Mouse (Mus musculus) forebrain, postnatal 0 days (tissue): ENCODE measurements around the gene Grid2. TPM values are rescaled to one million over a fixed set of nuclear protein-coding genes. Genes with fewer than 3 reads are reported as not detected.
A peak's percentile ranks its signal among the peaks of the same experiment; 100 is the strongest.

ENCODE experiments used
- ATAC-seq: fragments of 200-750 bp; cut with Nextera tagmentation; 2 replicates; pipeline ENCODE4 v1.8.0; 2017; ENCODE audit warnings: mild to moderate bottlenecking, moderate library complexity
- DNase-seq: peaks from one replicate; pipeline ENCODE4 v3.0.0-alpha.2; 2015
- H3K27ac ChIP-seq: fragments of 300-500 bp; sonication (generic); 2 replicates; pipeline ENCODE4 v1.5.1; 2014; ENCODE audit warnings: low read depth, mild to moderate bottlenecking, antibody characterized with exemption, low read length, moderate library complexity, mixed read lengths
- H3K27me3 ChIP-seq: fragments of 300-500 bp; sonication (generic); 2 replicates; pipeline ENCODE4 v1.6.1; 2014; ENCODE audit warnings: mild to moderate bottlenecking, low read length, mixed read lengths; ENCODE audit not compliant: insufficient read depth
- H3K36me3 ChIP-seq: fragments of 300-500 bp; sonication (generic); 2 replicates; pipeline ENCODE4 v1.6.1; 2014; ENCODE audit warnings: mild to moderate bottlenecking, moderate library complexity; ENCODE audit not compliant: insufficient read depth
- H3K4me1 ChIP-seq: fragments of 300-500 bp; sonication (generic); 2 replicates; pipeline ENCODE4 v1.6.1; 2014; ENCODE audit warnings: antibody characterized with exemption; ENCODE audit not compliant: insufficient read depth
- H3K4me2 ChIP-seq: fragments of 300-500 bp; sonication (generic); 2 replicates; pipeline ENCODE4 v1.6.1; 2014; ENCODE audit warnings: low read depth, mild to moderate bottlenecking, moderate library complexity
- H3K4me3 ChIP-seq: fragments of 300-500 bp; sonication (generic); 2 replicates; pipeline ENCODE4 v1.5.1; 2014; ENCODE audit warnings: low read depth, low read length, mixed read lengths
- H3K9ac ChIP-seq: fragments of 300-500 bp; sonication (generic); 2 replicates; pipeline ENCODE4 v1.6.1; 2014; ENCODE audit warnings: mild to moderate bottlenecking
- H3K9me3 ChIP-seq: fragments of 300-500 bp; sonication (generic); 2 replicates; pipeline ENCODE4 v1.6.1; 2016; ENCODE audit warnings: low read length
- CTCF ChIP-seq: sonication (generic); IDR thresholded peaks from 2 replicates; pipeline ENCODE4 v1.5.1; 2016; ENCODE audit warnings: antibody characterized with exemption, control low read depth, low read depth
- WGBS: fragments of 180-500 bp; shearing (Covaris S2); extraction: QIAGEN DNeasy Blood & Tissue Kit; methylation state at CpG from one replicate; pipeline ENCODE4 v1.1.7; 2014; 5-methylcytosine and 5-hydroxymethylcytosine counted together
- polyA plus RNA-seq: library from polyadenylated mRNA; unstranded; fragments of >200 nt; fragmentation: Nextera tagmentation; extraction: Ambion mirVana; gene quantifications from 2 replicates; pipeline ENCODE4 v1.2.1, GENCODE M21; 2015
- total RNA-seq: library from RNA; depleted of rRNA; stranded (reverse); fragments of >200 nt; gene quantifications from 2 replicates; pipeline ENCODE4 v1.2.3, GENCODE M21; 2014

The Grid2 gene
- total and polyA plus RNA-seq, 2 experiments from 2014 or later, result 6.2 to 28.9 TPM

DNA sequence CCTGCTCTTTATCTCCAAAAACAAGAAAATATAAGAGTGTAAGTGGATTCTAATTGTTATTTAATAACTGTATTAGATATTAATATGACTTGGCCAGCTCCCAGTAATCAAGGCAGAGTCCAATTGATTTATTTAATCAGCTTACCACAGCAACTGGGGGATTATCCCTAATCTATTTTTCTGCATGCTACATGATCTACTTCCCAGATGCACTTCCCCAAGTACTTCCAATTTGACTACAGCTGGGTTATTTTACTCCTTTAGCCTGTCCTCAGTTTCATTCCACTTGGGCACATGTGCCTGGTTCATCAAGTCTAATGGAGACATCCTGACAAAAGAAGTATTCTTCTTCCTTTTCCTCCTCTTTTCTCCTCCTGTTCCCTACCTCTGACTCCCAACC is 539.0 kb downstream of the Grid2 start:
- ATAC-seq, result no peak
- Histone ChIP-seq H3K9ac (no peak overlapping the region), H3K27ac (no peak overlapping the region), H3K4me2 (no peak overlapping the region), H3K27me3 (no peaks in the 10 kb centered on the region), H3K4me1 (no peaks in the 10 kb centered on the region), H3K36me3 (no peaks in the 10 kb centered on the region), H3K9me3 (no peaks in the 10 kb centered on the region), H3K4me3 (no peak overlapping the region)
- no peak for DNase-seq
- TF ChIP-seq CTCF, result no peak

DNA sequence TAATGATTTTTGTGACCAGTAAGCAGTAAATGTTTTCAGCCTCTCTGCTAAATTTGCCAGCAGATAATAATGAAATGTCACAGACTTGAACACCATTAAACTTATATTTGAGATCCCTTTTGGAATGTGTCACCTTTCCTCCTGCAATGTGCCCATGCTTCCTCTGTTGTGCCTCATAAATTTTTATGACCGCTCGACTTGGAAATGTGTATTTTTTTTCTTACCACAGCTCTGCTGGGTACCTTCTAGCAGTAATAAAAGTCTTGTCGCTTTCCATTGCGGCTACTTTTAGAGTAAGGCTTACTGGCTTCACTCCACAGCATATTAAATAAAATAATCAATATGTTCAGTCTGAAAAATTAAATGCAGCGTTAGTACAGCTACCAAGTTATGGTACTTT is 564.6 kb downstream of the Grid2 start:
- Histone ChIP-seq H3K27me3 (no peaks in the 10 kb centered on the region), H3K4me1 (no peaks in the 10 kb centered on the region), H3K36me3 (no peaks in the 10 kb centered on the region), H3K9ac (no peak overlapping the region), H3K4me3 (no peak overlapping the region), H3K27ac (no peak overlapping the region), H3K9me3 (no peaks in the 10 kb centered on the region), H3K4me2 (no peak overlapping the region)
- 66% methylated on average over 5 of the region's 5 CpGs for WGBS
- ATAC-seq (no peak), DNase-seq (no peak)
- TF ChIP-seq CTCF, result no peak

DNA sequence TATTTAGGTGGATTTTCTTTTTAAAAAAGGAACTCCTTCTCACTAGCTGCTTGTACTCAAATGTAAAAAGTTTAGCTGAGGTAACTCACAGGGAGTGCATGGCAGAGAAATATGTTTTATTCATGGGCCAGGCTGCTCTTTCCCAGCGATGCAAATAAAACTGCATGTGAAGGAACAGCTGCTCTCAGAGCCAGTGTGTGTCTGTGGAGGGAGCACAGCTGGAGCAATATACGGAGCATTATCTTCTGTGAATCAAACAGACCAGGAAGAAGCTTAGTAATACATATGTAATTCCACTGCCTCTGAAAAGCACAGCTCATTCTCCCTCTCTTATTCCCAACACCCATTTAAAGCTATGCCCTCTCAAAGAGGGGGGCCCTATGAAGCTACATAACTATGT is 607.0 kb downstream of the Grid2 start:
- WGBS, result 13% methylated on average over 2 of the region's 2 CpGs
- Histone ChIP-seq H3K36me3 (no peaks in the 10 kb centered on the region), H3K9me3 (no peaks in the 10 kb centered on the region), H3K4me1 (no peaks in the 10 kb centered on the region), H3K27ac (no peak overlapping the region), H3K4me2 (no peak overlapping the region), H3K4me3 (no peak overlapping the region), H3K27me3 (no peaks in the 10 kb centered on the region), H3K9ac (no peak overlapping the region)
- no peak for TF ChIP-seq CTCF
- ATAC-seq (peak; percentile 90), DNase-seq (peak; percentile 54)

DNA sequence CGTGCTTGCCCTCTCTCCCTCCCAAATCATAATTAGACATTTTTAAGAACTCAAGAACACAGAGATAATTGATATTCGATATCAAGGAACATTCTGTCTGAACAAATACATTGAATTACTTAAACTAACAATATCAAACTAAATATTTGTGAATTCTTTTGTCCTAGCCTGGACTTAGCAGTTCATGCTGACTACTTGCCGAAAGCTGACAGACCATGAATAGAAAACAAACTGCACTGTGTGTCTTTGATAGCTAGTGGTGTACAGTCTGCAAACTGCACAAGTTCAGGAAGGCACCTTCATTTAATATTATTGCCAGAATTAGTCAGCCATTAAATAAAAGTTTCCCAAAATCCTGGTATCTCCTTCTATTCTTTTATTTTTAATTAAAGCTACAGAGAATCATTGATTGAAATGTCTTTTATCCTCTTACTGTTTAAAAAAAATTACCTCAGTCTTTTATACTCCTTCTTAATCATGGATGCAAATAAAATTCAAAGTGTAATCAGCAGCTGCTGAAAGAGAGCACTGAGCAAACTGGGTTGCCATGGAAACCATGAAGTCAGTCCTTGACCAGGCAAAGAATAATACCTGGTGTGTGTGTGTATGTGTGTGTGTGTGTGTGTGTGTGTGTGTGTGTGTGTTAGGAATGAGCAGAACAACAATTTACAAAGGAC is 621.5 kb downstream of the Grid2 start:
- 24% methylated on average over 3 of the region's 3 CpGs for WGBS
- H3K36me3 ChIP-seq, result no peaks in the 10 kb centered on the region
- peak; percentile 88 for ATAC-seq
- no peak overlapping the region for H3K4me3 ChIP-seq
- no peak for TF ChIP-seq CTCF
- H3K4me2 ChIP-seq, result no peak overlapping the region
- H3K9ac ChIP-seq, result no peak overlapping the region
- H3K9me3 ChIP-seq, result no peaks in the 10 kb centered on the region
- H3K4me1 ChIP-seq, result peaks cover 10% of the 10 kb centered on the region; the same call in 1 of the 2 replicates
- peak; percentile 40 for DNase-seq
- H3K27me3 ChIP-seq, result no peaks in the 10 kb centered on the region
- H3K27ac ChIP-seq, result no peak overlapping the region; the same call in 1 of the 2 replicates

DNA sequence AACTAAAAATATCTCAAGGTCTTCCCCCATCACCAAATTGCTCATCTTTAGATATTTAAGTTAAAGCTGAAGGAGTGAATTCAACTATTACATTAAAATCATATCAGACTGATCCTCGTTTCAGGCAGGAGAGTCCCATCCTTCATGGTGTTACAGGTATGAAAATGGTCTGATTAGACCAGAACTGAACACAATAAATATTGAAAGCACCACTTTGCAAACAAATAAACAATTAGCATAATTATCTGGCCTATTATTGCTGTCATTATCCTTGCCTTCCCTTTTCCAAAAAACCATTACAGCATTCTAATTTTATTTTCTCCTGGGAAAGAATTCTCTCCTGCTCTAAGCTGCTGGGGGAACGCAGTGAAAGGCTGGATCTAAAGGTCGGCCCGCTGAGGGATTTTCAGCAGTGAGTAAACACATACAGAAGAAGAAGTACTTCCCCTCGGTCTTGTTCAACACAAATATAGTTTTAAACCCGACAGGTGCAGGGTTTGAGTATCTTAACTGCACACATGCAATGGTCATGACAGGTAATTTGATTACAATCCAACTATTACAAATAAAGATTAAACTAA is 622.2 kb downstream of the Grid2 start:
- no peak for TF ChIP-seq CTCF
- DNase-seq, result no peak
- Histone ChIP-seq H3K4me1 (peaks cover 10% of the 10 kb centered on the region; the same call in 1 of the 2 replicates), H3K9me3 (no peaks in the 10 kb centered on the region), H3K36me3 (no peaks in the 10 kb centered on the region), H3K4me3 (no peak overlapping the region), H3K4me2 (no peak overlapping the region), H3K9ac (no peak overlapping the region), H3K27me3 (no peaks in the 10 kb centered on the region), H3K27ac (peak overlapping the region; percentile 3; the same call in 1 of the 2 replicates)
- WGBS, result 12% methylated on average over 6 of the region's 6 CpGs
- peak; percentile 59 for ATAC-seq

DNA sequence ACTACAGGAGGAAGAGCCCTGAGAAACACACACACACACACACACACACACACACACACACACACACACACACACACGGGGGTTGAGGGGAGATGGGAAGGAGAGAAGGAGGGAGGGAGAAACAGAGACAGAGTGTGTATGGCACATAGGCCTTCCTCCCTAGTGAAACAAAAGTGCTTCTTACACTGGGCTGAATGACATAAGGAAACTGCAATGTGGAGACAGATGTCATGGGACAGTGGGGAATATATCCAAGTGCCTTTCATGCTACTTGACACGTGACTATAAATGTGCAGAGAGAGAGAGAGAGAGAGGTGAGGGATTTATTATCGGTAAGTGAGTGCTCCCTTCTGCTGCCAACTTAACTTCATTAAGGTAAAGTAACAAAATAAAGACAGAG is 639.0 kb downstream of the Grid2 start:
- Histone ChIP-seq H3K4me3 (no peak overlapping the region), H3K4me2 (no peak overlapping the region), H3K27me3 (no peaks in the 10 kb centered on the region), H3K4me1 (no peaks in the 10 kb centered on the region), H3K9me3 (no peaks in the 10 kb centered on the region), H3K36me3 (no peaks in the 10 kb centered on the region), H3K9ac (no peak overlapping the region), H3K27ac (no peak overlapping the region)
- no peak for TF ChIP-seq CTCF
- no peak for DNase-seq
- ATAC-seq, result no peak
- 34% methylated on average over 3 of the region's 3 CpGs for WGBS

DNA sequence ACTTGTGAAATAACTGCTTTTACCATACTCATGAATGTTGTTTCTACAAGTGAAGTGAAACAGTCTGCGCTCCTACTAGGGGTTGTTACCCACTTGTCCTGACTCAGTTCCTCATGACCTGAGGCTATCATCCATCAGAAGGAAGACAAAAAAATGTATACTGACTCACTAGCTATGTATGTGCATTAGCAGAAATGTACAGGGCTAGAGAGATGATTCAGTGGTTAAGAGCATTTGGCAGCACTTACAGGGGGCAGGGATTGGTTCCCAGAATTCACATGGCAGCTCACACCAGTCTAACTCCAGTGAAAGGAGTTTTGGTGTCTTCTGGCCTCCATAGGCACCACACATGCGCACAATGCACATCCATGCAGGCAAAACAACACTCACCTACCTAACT is 642.5 kb downstream of the Grid2 start:
- TF ChIP-seq CTCF, result no peak
- Histone ChIP-seq H3K9ac (no peak overlapping the region), H3K36me3 (no peaks in the 10 kb centered on the region), H3K27ac (no peak overlapping the region), H3K4me1 (no peaks in the 10 kb centered on the region), H3K4me2 (no peak overlapping the region), H3K4me3 (no peak overlapping the region), H3K27me3 (no peaks in the 10 kb centered on the region), H3K9me3 (no peaks in the 10 kb centered on the region)
- ATAC-seq (no peak), DNase-seq (no peak)
- 97% methylated on average over 2 of the region's 2 CpGs for WGBS
